Mouse (Mus musculus) telencephalon, adult 2 months (tissue): ENCODE results near the gene Cdc6.
A peak's percentile ranks its signal among the peaks of the same experiment; 100 is the strongest.
"Not testable (repeated sequence)": the region's sequence is repeated elsewhere in the genome, so short reads cannot be mapped to it uniquely, and the experiment has no call there.

Experiments used
- DNase-seq: peaks from one replicate; pipeline ENCODE4 v3.0.0-alpha.2; 2011; ENCODE audit warnings: low read depth, low spot score

The Cdc6 gene

DNA sequence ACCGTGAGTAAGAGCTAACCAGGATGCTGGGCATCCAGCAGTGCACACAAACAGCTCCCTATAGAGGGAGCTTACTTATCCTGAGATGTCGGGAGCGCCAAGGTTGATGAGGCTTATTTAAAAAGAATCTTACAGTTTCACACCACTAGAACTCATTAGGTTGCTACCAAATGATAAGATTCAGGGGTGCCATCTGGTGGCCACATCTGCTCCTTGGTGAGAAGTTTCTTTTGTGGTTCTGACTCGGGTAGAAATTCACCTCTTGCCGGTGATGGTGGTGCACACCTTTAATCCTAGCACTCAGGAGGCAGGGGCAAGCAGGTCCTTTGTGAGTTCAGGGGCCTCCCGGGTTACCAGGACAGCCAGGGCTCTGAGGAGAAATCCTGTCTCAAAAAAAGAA lies 2.1 kb downstream of the Cdc6 start:
- peak; percentile 60 for DNase-seq

DNA sequence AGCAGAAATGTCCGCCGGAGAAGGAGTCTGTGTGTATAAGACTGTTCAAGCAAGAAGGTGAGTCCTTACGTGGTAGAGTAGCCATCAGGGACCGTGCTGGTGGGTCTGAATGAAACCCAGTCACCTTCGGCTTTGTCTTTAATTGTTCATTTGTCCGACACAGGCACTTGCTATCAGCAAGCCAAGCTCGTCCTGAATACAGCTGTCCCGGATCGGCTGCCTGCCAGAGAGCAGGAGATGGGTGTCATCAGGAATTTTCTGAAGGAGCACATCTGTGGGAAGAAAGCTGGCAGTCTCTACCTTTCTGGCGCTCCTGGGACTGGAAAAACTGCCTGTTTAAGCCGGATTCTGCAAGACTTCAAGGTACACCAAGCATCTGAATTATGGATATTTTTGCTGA lies 2.8 kb downstream of the Cdc6 start:
- no peak for DNase-seq

DNA sequence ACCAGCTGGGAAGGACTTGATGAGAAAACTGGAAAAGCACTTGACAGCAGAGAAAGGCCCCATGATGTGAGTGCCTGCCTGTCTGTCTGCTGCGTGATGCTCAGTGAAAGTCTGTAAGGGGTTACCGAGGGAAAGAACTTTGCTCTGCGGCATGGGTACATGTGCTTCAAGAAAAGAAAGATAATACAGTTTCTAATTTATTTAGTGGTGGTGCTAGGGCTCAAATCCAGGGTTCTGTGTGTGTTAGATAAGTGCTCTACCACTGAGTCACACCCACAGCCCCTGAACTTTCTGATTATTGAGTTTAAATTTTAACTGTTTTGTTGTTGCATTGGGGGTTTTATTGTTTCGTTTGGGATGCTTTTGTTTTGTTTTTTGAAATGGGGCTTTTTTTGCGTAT lies 3.9 kb downstream of the Cdc6 start:
- no peak for DNase-seq

DNA sequence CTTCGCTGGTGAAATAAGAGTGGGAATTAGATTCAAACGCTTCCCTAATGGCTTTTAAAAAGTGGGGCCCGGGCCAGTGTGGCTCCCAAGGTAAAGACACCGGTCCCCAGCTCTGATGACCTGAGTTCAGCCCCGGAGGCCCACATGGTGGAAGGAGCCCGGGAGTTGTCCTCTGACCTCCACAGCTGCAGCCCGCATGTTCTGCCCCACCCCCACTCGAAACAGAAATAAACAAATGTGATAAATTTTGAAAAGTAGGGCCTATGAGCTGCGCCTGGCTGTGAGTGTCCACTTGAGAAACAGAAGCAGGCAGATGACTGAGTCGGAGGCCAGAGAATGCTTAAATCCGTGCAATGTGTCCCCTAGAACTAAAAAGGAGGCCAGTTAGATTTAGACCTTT lies 6.6 kb downstream of the Cdc6 start:
- DNase-seq, result no peak

DNA sequence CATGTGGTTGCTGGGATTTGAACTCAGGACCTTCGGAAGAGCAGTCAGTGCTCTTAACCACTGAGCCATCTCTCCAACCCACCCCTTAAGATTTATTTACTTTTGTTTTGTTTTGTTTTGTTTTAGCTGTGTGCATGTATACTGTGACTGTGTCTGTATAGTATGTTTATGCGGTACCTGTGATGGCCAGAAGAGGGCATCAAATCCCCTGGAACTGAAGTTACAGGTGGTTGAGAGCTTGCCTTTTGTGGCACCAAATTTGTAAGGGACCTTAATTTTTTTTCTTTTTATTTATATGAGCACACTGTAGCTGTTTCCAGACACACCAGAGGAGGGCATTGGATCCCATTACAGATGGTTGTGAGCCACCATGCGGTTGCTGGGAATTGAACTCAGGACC lies 8.8 kb downstream of the Cdc6 start:
- DNase-seq, result not testable (repeated sequence)

DNA sequence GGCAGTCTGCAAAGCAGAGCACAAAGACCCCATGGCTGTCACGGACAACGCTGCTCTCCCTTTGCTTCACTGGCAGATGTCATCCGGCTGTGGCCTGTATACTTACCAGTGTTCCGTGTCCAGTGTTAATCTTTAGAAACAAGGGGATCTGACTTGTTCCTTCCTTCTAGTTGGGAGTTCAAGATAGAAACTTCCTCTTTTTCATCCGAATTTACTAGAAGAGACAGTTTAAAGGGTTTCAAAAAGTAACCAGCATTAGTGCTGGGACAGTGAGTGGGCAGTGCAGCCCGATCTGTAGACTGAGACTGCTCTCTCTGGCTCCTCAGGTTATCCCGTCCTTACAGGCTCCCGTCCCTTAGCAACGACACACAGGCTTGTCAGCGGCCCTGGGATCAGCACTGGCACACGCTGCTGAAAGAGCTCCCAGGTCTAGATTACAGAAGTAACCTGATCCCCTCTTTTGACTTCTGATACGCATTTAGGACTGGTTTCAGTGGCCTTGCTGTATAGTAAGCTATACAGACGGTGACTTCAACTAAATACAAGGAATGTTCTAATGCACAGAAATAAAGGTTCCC lies 9.9 kb downstream of the Cdc6 start:
- DNase-seq, result no peak

DNA sequence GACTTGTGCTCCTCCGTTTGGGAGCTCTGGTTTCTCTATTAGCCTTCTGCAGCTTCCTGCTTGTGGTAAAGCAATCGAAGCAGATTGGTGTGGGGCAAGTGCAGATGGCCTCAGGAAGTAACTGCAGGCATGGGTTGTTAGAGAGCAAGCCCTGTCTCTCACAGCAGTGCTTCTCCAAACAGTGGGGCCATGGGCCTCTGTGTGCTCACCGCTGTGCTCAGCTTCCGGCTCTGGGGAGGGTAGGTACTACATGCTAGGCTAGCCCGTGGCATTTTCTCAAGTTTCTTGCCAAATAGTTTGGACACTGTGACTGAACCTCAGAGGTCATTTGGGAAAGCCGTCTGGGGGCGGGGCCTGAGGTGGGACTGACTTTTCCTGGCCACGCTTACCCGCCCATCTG lies 10.6 kb downstream of the Cdc6 start:
- DNase-seq, result no peak

DNA sequence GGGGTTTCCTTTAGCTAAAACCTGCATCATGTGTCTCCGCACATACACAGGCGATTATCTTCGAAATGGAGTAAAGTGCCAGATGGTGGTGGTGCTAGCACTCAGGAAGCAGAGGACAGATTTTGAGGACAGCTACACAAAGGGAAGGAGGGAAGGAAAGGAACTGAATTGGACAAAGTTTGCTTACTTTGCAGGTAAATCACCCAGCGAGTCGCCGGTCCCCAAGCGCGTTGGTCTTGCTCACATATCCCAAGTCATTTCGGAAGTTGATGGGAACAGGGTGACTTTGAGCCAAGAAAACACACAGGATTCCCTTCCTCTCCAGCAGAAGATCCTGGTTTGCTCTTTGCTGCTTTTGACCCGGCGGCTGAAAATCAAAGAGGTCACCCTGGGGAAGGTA lies 11.4 kb downstream of the Cdc6 start:
- DNase-seq, result no peak

DNA sequence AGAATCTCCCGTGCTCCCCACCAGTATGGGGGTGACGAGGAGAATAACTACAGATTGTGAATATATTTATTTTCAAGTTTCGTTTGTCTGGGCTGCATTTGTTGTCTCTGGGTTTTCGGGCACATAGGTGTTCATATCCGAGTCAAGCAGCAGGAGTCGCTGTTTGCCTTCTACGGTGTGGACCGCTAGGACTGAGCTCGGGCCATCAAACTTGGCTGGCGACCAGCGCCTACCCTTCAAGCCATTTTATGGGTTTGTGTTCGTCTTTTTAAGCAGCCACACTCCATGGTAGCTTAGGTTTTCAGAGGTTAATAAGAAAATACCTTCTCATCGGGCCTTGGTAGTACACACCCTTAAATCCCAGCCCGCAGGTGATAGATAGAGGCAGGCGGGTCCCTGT lies 14.2 kb downstream of the Cdc6 start:
- not testable (repeated sequence) for DNase-seq

GRCm38 (mm10) chr11:98922307-98922706 lies 14.7 kb downstream of the Cdc6 start:
- DNase-seq, result not testable (repeated sequence)

DNA sequence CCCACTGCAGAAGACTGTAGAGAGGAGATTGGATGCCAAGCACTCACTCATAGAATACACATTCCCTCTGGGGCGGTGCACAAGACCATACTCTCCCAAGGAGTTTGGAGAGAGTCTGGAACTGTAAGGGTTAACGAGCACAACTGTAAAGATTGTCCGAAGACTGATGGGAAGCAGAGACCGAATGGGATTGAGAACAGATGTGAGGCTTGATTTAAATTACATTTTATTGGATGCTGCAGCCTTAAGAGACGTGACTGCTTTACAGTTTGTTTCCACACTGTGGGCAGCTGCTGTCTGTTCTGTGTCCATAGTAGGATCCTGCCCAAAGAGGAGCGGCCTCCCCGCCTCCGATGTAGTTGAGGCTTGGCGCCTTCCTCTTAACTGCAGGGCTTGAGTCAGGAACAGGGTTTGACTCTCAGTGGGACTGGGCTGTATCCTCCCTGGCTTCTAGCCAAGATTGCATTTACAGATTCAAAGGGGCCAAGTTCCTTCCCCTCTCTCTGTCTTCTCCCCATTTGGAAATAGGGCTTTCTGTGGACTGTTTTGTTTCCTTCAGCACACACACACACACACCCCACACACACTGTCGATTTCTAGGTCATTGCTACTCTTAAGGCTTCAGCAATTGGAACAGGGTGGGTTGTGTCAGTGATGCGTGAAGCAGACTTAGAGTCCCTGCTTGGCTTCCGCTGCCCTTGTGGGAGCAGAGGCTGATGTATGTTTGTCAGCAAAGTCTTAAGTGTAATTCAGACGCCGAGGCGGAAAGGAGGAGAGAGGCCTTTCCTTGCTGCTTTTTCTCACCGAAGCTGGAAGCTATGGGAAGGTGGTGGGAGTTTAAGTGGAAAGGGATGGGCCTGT lies 15.5 kb downstream of the Cdc6 start:
- DNase-seq, result not testable (repeated sequence)

DNA sequence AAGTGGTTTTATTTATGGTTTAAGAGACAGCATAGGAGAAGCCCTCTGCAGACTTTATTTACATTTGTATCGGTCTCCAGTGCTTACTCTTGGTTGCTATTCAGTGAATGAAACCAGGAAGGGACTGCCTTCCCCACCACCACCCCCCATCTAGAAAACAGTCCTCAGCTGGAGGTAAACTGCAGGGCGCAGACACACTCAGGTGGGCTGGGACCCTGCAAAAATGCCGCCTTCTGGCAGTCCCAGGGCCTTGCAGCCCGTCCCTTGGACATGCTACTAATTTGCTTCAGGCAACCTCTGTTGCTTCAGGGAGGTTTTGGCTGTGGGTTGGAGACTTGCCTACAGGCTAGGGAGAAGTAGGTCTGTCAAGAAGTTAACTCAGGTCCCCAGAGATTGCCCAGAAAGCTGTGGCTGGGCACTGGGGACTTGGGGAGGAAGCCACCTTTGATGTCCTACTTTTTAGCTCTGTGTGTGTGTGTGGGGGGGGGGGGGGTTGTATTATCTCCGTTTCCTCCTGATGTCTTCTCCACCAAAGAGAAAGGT lies 17.1 kb downstream of the Cdc6 start:
- DNase-seq, result no peak

- no peak for DNase-seq
Observed at GRCm38 (mm10) chr11:98925265-98925721, 17.7 kb downstream of the Cdc6 start.

DNA sequence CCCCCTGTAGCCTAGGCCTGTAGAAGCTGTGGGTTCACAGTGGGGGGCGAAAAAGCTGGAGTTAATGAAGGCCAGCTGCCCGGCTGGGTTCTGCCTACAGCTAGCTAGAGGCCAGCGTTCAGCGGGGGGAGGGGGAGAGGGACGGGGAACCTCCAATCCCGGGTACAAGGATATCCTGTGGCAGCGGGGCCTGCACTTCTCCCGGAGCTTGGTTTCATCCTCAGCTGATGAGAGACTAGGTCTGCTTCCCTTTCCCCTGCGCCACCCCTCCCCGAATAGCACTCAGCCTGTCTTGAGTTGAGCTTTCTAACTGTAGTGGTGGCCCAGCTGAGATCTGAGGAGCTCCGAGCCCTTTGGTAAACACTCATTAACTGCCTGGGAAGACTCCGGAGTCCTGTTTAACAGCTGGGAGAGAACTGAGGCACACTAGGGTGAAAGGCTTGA lies 18.3 kb downstream of the Cdc6 start:
- no peak for DNase-seq

DNA sequence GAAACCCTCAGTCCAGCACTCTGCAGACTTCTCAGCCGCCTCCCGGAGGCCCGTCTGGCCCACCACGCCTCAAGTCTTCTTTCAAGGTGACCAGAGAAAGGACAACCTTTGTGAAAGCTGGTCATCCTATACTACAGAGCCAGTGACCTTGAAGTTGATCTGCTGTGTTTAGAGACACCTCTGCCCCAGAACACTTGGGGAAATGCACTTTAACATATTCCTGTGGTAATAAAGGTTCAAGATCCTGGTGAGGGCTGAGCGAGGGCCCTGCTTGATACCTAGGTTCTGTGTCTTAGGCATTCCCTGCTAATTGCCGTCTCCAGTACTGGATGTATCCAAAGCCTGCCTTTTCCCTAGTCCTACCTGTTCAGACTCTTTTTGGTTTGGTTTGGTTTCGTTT lies 19.0 kb downstream of the Cdc6 start:
- no peak for DNase-seq

- peak; percentile 77 for DNase-seq
Observed at GRCm38 (mm10) chr11:98927438-98928076, 20.0 kb downstream of the Cdc6 start, which contains the start of gene Rara. TSS of gene Rara (plus strand) at chr11:98927818.

- DNase-seq, result no peak
Observed at GRCm38 (mm10) chr11:98928186-98928893, 20.7 kb downstream of the Cdc6 start.

GRCm38 (mm10) chr11:98929503-98929902 lies 21.9 kb downstream of the Cdc6 start:
- DNase-seq, result no peak

- DNase-seq, result no peak
Observed at GRCm38 (mm10) chr11:98930127-98930601, 22.6 kb downstream of the Cdc6 start.

- DNase-seq, result no peak
Observed at GRCm38 (mm10) chr11:98930773-98931512, 23.3 kb downstream of the Cdc6 start.
